Mouse (Mus musculus) left cerebral cortex, postnatal 36 days (tissue): ENCODE results near the gene Fam83c. TPM values are rescaled to one million over a fixed set of nuclear protein-coding genes. Genes with fewer than 3 reads are reported as not detected.
"Not testable (repeated sequence)": the region's sequence is repeated elsewhere in the genome, so short reads cannot be mapped to it uniquely, and the experiment has no call there.

ENCODE experiments used
- DNase-seq, 2 experiments: peaks; one replicate each; pipeline ENCODE4 v3.0.0; 2021 to 2022; ENCODE audit warnings: low spot score in 2 of 2, mixed read lengths in 1 of 2
- intact Hi-C: fragments of 180-260 bp; cut with DNase I; formaldehyde crosslinking; loops from one replicate; pipeline ENCODE4 v1.15.1; 2025
- total RNA-seq, 2 experiments: library from RNA; stranded (reverse); gene quantifications; 2 replicates each; pipeline ENCODE4 v1.2.3; 2021

Fam83c gene
- not detected for total RNA-seq

DNA sequence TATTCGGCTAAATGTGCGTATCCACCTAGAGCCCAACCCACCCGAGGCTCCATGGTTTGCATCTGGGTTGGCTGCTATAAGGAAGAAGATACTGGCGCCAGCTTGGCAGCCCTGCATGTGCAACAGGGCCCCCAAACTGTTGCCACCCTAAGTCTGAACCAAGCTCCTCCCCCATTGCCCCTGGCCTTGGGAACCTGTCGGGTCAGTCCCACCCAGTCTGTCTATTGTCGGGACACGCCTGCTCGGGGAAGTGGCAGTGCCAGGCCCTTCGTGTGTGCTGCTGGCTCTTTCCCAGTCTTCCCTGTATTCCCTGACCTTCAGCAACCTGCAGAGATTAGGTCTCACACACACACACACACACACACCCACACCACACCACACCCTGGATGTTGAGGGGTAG lies at the start of gene Fam83c:
Fam83c (minus strand) TSS at position 123 of the 400 bp plus-strand sequence.
- intact Hi-C loops = no loop called here
- DNase-seq = no peak

DNA sequence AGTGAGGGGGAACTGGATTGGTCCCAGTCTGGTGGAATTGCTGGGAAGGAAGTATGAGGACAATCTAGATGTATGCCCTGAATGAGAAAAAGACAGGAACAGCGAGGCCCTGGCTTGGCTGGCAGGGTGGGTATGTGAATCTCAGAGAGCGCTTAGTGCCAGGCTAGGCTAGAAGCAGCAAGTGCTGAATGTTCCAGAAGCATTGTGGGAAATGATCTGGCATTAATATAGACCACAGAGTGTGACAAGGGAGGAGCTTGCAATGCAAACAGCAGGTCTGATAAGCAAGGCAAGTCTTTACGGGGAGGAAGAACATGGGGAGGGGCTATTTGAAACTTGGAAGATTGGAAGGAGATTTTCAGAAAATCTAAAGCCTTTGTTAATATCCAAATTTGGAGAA lies 47.4 kb upstream of the Fam83c start:
- no peak for DNase-seq
- intact Hi-C loops = no loop called here

DNA sequence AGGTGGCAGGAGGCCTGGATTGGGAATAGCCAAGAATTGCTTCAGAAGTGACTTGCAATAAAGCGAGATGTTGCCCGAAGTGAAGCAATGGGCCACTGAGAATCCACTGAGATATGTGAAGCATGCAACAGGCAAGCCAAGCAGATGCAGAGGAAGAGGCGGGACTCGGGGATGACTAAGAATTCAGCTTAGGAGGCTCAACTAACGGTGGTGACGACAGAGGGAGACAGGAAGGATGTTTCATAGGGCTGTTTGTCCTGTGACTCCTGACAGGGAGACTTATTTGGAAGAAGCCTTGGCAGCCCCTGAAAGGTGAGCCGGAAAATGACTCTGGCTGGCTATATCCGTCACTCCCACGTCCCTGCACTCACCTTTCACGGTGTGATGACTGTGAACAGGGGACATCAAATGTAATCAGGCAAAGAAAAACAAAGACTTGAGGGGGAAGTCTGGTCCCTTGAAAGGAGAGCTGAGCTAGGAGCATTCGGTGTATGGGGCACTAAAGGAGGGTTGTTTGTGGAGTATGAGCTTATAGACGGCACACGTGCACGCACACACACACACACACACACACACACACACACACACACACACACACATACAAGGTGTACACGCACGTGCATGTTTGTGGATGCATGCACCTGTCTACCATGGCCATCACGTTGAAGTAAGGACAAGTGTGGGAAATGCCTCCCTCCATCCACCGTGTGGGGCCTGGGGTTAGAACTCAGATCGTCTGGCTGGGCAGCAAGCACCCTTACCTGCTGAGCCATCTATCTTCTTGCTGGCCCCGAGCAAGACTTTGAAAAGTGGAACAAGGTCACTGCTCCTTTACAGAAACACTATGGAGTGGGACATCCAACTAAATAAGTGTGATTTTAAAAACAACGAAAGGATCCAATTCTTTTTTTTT lies 44.6 kb upstream of the Fam83c start:
- intact Hi-C loops = no loop called here
- DNase-seq = no peak

DNA sequence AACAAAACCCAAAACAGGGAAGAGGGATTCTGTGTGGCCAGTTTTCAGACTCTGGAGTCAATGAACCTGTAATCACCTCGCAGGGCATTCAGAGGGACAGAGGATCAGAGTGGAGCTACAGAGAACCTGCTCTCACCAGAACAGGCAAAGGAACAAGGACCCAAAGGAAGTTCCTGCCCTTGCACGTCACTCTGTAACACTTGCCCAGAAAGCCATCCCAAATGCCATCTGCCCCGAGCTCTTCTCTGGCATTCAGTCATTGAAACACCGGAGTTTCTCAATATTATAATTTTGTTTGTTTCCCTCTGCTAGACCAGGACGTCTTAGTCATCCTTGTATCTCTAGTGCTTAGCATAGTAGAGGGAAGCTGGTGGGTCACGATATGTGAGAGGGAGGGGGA lies 39.0 kb upstream of the Fam83c start:
- intact Hi-C loops = no loop called here
- no peak for DNase-seq

DNA sequence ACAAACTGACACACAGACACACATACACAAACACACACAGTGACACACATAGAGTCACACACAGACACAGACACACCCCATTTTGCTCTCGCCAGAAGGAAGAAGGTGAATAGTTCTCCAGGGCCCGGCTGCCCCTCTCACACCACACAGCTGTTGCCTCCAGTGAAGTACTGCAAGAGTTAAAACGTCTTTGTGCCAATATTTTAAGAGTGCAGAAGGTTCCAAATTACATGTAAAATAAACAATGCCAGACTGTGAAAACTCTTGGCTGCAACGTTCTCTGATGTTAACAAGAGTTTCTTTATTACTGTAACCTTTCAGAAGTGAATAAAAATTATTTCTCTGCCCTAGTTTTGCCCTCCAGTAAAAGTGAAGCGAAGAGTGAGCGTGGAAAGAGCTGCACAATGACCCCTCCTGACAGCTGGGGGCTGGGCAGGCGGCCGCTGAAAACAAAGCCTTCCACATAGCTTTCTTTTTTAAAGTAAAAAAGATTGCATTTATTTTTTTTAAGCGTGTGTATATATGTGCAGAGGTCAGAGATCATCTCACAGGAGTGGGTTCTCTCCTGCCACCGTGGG lies 38.4 kb upstream of the Fam83c start:
- DNase-seq = no peak

DNA sequence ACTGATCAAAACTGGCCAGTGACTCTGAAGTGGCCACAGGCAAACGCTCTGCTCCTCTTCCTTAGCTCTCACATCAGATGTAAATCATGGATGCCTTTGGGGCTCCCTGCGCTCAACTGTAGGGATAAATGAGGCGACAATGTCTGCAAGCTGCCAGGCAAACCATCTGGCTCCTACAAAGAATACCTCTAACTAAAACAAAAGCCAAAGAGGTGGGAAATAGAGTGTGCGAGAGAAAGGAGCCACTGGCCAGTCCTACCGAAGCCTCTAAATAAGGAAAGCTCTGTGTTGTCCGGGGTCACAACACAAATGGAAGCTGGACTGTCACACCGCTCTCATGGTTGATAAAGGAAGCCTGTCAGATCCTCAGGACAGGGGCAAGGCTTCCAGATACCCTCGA lies 37.8 kb upstream of the Fam83c start:
- intact Hi-C loops = no loop called here

More for the DNA sequence above, 38.4 kb upstream of the Fam83c start:
- intact Hi-C loops = no loop called here

DNA sequence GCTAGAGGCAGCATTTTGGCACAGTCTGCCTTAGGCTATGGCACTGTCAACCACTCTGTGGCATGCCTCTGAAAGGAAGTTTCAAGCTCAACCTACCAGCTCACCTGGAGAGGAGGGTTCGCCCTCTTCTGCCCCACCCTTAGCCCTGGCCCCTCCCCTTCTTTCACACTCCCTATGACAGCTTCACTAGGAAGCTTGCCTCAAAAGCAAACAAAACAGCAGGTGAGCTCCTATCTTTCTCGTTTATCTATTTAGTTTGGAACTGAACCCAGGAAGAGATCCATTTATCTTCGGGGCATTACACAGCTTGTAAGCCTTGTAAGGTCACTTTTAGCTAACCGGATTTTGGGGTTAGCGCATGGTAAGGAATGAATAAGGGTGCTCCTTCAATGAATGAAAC lies 35.1 kb upstream of the Fam83c start:
- intact Hi-C loops = no loop called here
- DNase-seq = no peak

More for the DNA sequence above, 37.8 kb upstream of the Fam83c start:
- DNase-seq = no peak

DNA sequence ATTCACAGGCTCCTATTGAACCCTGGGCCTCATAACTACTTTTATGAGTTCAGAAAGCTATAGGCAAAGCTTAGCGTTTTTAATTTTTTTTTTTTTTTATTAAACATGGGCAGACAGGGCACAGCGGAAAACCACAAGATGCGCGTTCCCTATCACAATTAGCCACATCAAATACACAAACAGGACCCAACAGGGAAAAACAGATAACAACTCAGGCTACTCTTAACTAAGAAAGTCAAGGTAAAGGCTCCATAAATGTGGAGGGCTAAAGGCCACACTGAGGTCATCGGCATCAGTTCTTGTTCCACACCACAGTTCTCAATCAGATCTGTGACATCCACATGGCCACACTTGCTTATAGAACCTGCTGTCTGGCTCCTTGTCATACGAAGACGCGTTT lies 33.7 kb upstream of the Fam83c start:
- intact Hi-C loops = no loop called here
- DNase-seq = no peak

DNA sequence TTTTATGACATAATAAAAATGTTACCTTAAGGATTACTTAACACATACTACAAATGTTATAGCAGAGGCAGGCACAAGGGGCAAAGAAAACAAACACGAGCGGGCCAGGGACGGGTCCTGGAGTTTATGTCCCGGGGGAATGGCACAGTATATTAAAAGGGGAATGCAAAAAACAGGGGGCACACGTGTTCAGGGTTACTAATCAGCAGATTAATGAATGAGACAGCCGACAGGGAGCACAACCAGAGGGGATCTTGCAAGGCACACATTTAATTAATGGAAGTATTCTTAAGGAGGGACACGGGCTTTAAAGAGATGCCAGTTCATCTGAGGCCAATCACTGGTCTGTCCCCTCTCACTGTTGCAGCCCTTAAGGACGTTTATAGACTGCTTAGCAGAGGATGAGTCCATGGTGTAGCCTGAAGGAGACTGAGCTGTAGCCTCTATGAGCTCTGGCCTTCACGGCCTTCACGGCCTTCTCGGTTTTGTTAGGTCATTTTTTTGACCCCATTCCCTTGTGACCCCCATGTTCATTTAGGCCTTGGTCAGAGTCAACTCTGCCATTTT lies 28.7 kb upstream of the Fam83c start:
- no peak for DNase-seq
- intact Hi-C loops = no loop called here

DNA sequence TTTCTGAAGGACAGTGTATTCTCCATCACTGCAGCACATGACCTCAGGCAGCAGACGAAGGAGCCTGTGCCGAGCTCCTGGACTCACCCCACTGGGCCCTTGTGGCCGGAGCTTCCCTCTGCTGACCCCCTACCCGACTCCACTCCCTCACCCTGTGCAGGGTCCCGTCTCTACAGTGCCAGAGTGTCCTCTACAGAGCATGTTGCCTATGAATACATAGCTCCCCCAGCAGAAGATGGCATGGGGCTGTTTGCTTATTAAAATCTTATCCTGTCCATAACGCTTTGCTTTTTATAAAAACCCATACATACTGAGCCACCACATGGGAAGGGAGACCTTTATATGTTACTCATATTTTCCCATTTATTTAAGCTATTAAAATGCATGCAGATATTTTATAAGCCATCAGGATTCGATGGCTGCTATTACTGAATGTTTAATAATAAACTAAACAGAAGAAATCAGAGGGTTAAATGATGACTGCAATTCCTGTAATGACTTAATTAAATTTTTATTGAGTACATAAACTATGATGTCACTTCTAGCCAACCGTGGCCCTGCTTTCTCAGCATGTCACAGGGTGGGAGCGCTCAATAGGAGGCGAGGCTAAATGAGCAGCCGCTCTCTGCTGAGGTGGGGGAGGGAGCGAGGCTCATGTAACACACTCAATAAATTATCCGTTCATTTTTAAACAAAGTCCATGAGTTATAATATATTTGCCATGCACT lies 28.1 kb upstream of the Fam83c start:
- intact Hi-C loops = no loop called here
- no peak for DNase-seq

DNA sequence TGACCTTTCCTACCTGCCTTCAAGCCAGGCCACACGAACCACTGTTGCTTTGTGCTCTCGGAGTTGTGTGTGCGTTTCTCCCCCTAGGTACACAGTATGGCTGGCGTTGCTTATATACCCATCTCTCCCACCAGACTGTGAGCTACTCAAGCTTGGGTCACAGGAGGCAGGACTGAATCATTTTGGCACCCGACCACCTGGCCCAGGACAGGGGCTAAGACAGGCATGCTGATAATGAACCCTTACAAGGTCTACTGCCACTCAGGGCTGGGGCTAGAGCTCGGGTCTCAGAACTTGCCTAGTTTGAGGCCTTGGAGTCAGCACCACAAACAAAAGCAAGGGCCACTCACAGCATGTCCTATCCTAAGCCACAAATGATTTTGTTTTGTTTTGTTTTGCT lies 26.9 kb upstream of the Fam83c start:
- intact Hi-C loops = no loop called here
- no peak for DNase-seq

DNA sequence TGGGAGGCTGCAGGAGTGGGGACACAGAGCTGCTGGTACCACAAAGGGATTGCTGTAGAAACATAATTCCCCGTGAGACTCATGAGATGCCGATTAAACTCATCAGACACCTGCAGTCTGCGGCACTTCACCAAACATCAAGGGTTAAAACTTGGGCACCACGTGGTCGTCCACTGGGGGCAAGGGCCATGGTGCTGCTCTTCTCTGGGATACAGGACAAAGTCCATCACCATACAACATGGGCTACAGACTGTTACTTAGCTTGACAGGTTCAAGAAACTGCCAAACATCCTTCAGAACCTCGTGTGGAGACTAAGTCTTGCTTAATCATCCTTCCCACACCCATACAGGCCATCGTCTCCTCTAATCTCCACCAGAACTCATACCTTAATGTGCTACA lies 25.4 kb upstream of the Fam83c start:
- intact Hi-C loops = no loop called here
- DNase-seq = no peak

DNA sequence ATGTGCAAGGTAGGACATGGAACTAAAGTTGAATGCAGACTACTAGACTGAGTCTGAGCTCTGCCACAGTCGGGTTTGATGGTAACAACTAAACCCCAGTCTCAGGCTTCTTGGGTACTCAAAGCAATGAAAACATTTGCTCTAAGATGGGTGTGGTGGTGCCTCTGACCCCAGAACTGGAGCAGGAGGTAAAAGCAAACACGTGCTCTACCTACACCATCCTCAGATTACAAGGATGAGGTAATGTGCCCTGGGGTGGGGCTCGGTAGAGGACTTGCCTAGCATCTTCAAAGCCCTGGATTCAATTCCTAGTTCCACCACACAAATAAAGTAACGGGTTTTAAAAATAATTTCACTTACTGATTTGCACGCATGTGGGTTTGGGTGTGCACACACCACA lies 17.9 kb upstream of the Fam83c start:
- no peak for DNase-seq
- intact Hi-C loops = no loop called here

DNA sequence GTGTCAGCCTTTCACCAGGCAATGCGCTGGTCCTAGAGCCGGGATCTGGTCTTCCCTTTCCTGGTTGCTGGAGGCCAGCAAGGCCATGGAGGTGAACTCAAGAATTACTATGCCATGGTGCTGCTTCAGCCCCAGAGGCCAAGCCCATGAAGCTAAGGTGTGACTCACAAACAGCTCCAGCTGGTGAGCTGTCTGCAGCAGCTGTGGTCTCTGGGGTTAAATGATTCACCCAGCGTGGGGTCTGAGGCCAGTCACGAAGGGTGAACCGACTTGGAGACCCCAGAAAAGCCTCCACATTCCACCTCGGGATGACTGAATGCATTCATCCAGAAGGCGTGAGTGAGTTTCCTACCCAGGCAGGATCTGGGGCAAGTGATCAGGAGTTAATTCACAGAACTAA lies 15.5 kb upstream of the Fam83c start:
- no peak for DNase-seq
- intact Hi-C loops = no loop called here

DNA sequence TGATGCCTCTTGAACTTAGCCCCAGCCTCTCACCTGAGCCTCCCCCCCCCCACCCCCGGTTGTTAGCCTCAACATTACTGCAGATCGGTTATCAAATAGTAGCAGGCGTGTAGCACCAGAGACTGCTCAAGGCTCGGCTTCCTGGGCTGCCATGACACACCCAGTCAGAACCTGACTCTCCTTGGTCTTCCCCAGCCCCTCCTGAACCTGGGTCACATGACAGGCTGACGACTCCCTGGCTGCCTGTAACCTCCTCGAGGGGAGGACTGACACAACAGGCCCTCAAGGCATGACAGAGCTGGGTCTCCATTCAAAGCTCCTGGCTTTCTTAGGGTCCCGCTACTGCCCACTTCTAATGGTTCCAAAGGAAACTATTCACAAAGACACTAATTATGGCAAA lies 14.8 kb upstream of the Fam83c start:
- no peak for DNase-seq
- intact Hi-C loops = no loop called here

DNA sequence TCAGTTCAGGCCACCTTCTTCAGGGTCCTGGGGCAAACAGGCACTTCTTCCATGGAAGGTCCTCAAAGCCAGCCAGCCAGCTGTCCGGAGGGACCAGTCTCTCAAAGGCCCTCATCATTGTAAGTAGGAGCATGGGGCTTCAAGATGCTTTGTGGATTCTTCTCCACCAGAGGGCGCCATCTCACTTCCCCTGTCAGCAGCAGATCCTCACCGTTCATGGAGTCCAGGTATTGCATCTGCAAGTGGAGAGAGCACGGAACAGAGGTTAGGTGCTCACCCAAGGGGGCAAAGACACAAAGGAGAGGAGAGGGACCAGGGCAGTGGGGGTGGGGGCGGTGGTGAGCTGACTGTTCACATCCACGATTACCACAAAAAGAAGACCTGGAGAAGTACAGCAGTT lies 13.6 kb upstream of the Fam83c start:
- intact Hi-C loops = loop anchor here (1.0 kb wide), 1 partner anchor 98 kb away; no protein-coding TSS in a partner anchor
- peak; percentile 69 to 78 for DNase-seq

DNA sequence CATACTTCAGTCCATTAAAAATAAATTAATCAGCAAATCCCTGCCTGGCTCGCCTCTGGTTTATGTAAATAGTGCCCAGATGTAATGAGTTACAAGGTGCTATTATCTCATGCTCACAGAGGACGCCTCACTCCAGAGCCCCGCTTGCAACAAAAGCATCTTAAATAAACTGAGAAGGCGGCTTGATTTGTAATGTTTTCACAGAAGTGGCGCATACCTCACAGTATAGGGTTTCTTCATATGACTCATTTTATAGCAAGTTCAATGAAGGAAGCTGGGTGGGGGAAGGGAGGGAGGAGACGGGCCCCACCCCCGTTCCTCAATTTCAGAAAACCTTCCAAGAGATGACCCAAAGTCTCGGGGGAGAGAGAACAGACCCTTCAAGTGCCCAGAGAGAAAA lies 12.3 kb upstream of the Fam83c start:
- no peak for DNase-seq
- intact Hi-C loops = no loop called here

DNA sequence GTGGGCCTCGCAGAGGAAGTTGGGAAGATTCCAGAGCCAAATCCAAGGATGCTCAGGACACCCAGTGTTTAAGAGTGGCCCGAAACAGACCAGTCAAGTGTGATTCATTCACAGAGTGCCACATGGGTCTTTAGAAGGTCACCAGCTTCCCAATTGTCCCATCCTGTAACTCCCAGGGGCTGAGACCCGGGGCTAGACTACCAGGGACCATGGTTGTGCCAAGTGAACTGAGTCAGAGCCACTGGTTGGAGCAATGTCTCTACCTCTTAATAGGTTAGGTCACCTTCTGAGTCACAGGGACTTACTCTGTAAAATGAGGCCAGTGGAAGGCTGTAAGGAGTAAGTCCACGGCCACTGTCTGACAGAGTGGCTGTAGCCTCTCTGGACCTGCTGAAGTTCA lies 4.3 kb upstream of the Fam83c start:
- intact Hi-C loops = no loop called here
- no peak for DNase-seq

DNA sequence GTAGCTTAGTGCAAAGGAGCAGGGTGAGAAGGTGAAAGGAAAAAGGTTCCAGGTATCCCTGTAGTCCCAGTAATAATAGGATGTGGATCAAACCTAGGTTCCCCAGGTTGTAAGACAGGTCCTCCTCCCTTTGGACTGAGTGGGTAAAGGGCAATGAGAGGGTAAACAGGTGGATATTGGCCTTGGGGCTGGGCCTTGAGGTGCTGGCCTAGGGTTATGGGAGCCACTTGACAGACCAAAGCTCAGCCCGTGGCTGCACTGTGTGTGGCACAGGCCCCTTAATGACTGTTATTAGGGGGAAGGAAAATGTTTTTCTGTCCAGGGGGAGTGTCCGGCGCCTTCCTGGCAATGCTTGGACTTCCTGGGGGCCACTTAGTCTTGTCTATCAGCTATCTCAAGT lies 3.3 kb upstream of the Fam83c start:
- DNase-seq = no peak
- intact Hi-C loops = no loop called here

DNA sequence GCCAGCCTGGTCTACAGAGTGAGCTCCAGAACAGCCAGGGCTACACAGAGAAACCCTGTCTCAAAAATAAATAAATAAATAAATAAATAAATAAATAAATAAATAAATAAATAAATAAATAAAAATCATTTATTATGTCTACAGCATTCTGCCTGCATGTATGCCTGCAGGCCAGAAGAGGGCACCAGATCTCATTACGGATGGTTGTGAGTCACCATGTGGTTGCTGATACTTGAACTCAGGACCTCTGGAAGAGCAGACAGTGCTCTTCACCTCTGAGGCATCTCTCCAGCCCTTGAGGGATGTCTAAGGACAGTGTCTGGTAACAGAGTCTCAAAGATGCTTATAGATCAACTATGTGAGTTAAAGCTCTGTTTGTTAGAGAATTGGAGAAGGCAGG lies 2.6 kb downstream of the Fam83c start:
- intact Hi-C loops, DNase-seq: not testable (repeated sequence)
